Mouse (Mus musculus): Measurements from ENCODE around the gene E030018B13Rik. TPM values are rescaled to one million over a fixed set of nuclear protein-coding genes. Genes with fewer than 3 reads are reported as not detected.

The E030018B13Rik gene
- polyA plus RNA-seq, 1 experiment = not detected

GRCm38 (mm10) chr7:63917693-63918092, 1.0 kb downstream of the E030018B13Rik start:
- no peak overlapping the region for H3K9ac ChIP-seq (ENCODE audit: low read depth, poor library complexity, severe bottlenecking)
- TF ChIP-seq CTCF (IDR thresholded peaks at IDR 0.05; ENCODE audit: low read depth, low read length) (no peak), EP300 (IDR thresholded peaks at IDR 0.05; ENCODE audit: insufficient read depth, low read depth, low read length) (no peak), POLR2A (IDR thresholded peaks at IDR 0.05; ENCODE audit: insufficient read depth, low read length) (no peak)
- no peak overlapping the region for H3K27ac ChIP-seq (ENCODE audit: insufficient read depth, low read length)
- no peaks in the 10 kb centered on the region for H3K27me3 ChIP-seq (ENCODE audit: control insufficient read depth, insufficient read depth, low read length, poor library complexity, severe bottlenecking)
- H3K4me3 ChIP-seq (ENCODE audit: low read depth, low read length) = no peak overlapping the region
- H3K4me1 ChIP-seq (ENCODE audit: control insufficient read depth, insufficient read depth, low read length) = peaks cover 18% of the 10 kb centered on the region
- no peaks in the 10 kb centered on the region for H3K36me3 ChIP-seq (ENCODE audit: control insufficient read depth, insufficient read depth, low read length, poor library complexity, severe bottlenecking)
- H3K9me3 ChIP-seq (replicated peaks; ENCODE audit: control insufficient read depth, insufficient read depth, low read length, poor library complexity, severe bottlenecking) = no peaks in the 10 kb centered on the region

GRCm38 (mm10) chr7:63918771-63919768, 2.4 kb downstream of the E030018B13Rik start:
- H3K36me3 ChIP-seq (ENCODE audit: control insufficient read depth, insufficient read depth, low read length, poor library complexity, severe bottlenecking) = no peaks in the 10 kb centered on the region
- H3K9me3 ChIP-seq (replicated peaks; ENCODE audit: control insufficient read depth, insufficient read depth, low read length, poor library complexity, severe bottlenecking) = no peaks in the 10 kb centered on the region
- H3K4me3 ChIP-seq (ENCODE audit: low read depth, low read length) = no peak overlapping the region
- no peak overlapping the region for H3K9ac ChIP-seq (ENCODE audit: low read depth, poor library complexity, severe bottlenecking)
- H3K27me3 ChIP-seq (ENCODE audit: control insufficient read depth, insufficient read depth, low read length, poor library complexity, severe bottlenecking) = no peaks in the 10 kb centered on the region
- TF ChIP-seq POLR2A (IDR thresholded peaks at IDR 0.05; ENCODE audit: insufficient read depth, low read length) (no peak), CTCF (IDR thresholded peaks at IDR 0.05; ENCODE audit: low read depth, low read length) (no peak), EP300 (IDR thresholded peaks at IDR 0.05; ENCODE audit: insufficient read depth, low read depth, low read length) (no peak)
- H3K4me1 ChIP-seq (ENCODE audit: control insufficient read depth, insufficient read depth, low read length) = peaks cover 13% of the 10 kb centered on the region
- no peak overlapping the region for H3K27ac ChIP-seq (ENCODE audit: insufficient read depth, low read length)

- no peak overlapping the region for H3K27ac ChIP-seq (ENCODE audit: insufficient read depth, low read length)
- H3K4me3 ChIP-seq (ENCODE audit: low read depth, low read length) = no peak overlapping the region
- no peaks in the 10 kb centered on the region for H3K27me3 ChIP-seq (ENCODE audit: control insufficient read depth, insufficient read depth, low read length, poor library complexity, severe bottlenecking)
- H3K36me3 ChIP-seq (ENCODE audit: control insufficient read depth, insufficient read depth, low read length, poor library complexity, severe bottlenecking) = no peaks in the 10 kb centered on the region
- H3K4me1 ChIP-seq (ENCODE audit: control insufficient read depth, insufficient read depth, low read length) = peaks cover 13% of the 10 kb centered on the region
- H3K9ac ChIP-seq (ENCODE audit: low read depth, poor library complexity, severe bottlenecking) = no peak overlapping the region
- no peaks in the 10 kb centered on the region for H3K9me3 ChIP-seq (replicated peaks; ENCODE audit: control insufficient read depth, insufficient read depth, low read length, poor library complexity, severe bottlenecking)
- no peak for TF ChIP-seq POLR2A (IDR thresholded peaks at IDR 0.05; ENCODE audit: insufficient read depth, low read length)
- no peak for TF ChIP-seq CTCF (IDR thresholded peaks at IDR 0.05; ENCODE audit: low read depth, low read length)
- TF ChIP-seq EP300 (IDR thresholded peaks at IDR 0.05; ENCODE audit: insufficient read depth, low read depth, low read length) = no peak
Observed at GRCm38 (mm10) chr7:63921909-63922562, 5.4 kb downstream of the E030018B13Rik start.

- Histone ChIP-seq H3K9me3 (replicated peaks; ENCODE audit: control insufficient read depth, insufficient read depth, low read length, poor library complexity, severe bottlenecking) (no peaks in the 10 kb centered on the region), H3K4me1 (ENCODE audit: control insufficient read depth, insufficient read depth, low read length) (peaks cover 17% of the 10 kb centered on the region), H3K36me3 (ENCODE audit: control insufficient read depth, insufficient read depth, low read length, poor library complexity, severe bottlenecking) (no peaks in the 10 kb centered on the region), H3K27me3 (ENCODE audit: control insufficient read depth, insufficient read depth, low read length, poor library complexity, severe bottlenecking) (no peaks in the 10 kb centered on the region), H3K27ac (ENCODE audit: insufficient read depth, low read length) (no peak overlapping the region), H3K4me3 (ENCODE audit: low read depth, low read length) (no peak overlapping the region), H3K9ac (ENCODE audit: low read depth, poor library complexity, severe bottlenecking) (no peak overlapping the region)
- TF ChIP-seq CTCF (IDR thresholded peaks at IDR 0.05; ENCODE audit: low read depth, low read length) = no peak
- no peak for TF ChIP-seq EP300 (IDR thresholded peaks at IDR 0.05; ENCODE audit: insufficient read depth, low read depth, low read length)
- no peak for TF ChIP-seq POLR2A (IDR thresholded peaks at IDR 0.05; ENCODE audit: insufficient read depth, low read length)
Observed at GRCm38 (mm10) chr7:63922571-63922970, 5.9 kb downstream of the E030018B13Rik start.

- H3K4me3 ChIP-seq (ENCODE audit: low read depth, low read length) = no peak overlapping the region
- no peak overlapping the region for H3K27ac ChIP-seq (ENCODE audit: insufficient read depth, low read length)
- no peak for TF ChIP-seq POLR2A (IDR thresholded peaks at IDR 0.05; ENCODE audit: insufficient read depth, low read length)
- TF ChIP-seq EP300 (IDR thresholded peaks at IDR 0.05; ENCODE audit: insufficient read depth, low read depth, low read length) = no peak
- no peak for TF ChIP-seq CTCF (IDR thresholded peaks at IDR 0.05; ENCODE audit: low read depth, low read length)
- no peaks in the 10 kb centered on the region for H3K27me3 ChIP-seq (ENCODE audit: control insufficient read depth, insufficient read depth, low read length, poor library complexity, severe bottlenecking)
- H3K36me3 ChIP-seq (ENCODE audit: control insufficient read depth, insufficient read depth, low read length, poor library complexity, severe bottlenecking) = no peaks in the 10 kb centered on the region
- peaks cover 17% of the 10 kb centered on the region for H3K4me1 ChIP-seq (ENCODE audit: control insufficient read depth, insufficient read depth, low read length)
- H3K9me3 ChIP-seq (replicated peaks; ENCODE audit: control insufficient read depth, insufficient read depth, low read length, poor library complexity, severe bottlenecking) = no peaks in the 10 kb centered on the region
- H3K9ac ChIP-seq (ENCODE audit: low read depth, poor library complexity, severe bottlenecking) = no peak overlapping the region
Observed at GRCm38 (mm10) chr7:63922975-63923374, 6.3 kb downstream of the E030018B13Rik start.

All from ES-Bruce4 (cell line).